Comparison of ENCODE assay signal across 9 mouse cellular contexts in genomic region chr19:57642980-57643379, GRCm38 (mm10). TPM values are rescaled to one million over a fixed set of nuclear protein-coding genes. Genes with fewer than 3 reads are reported as not detected.
A peak's percentile ranks its signal among the peaks of the same experiment; 100 is the strongest.
DNase-seq lines count a peak whose midpoint lies in the region; ATAC-seq and TF ChIP-seq lines count a peak whose summit lies in the region.
"Had no signal": no experiment of that assay in that cellular context is flagged by ENCODE, and none has a peak within 500 bp of the region (broad histone marks: within the 10 kb centered on the region; RNA-seq: fewer than 3 reads in every experiment).

No protein-coding gene starts in this region.

- peak; percentile 79 for DNase-seq in forebrain, embryonic 14.5 days (ENCODE audit: low spot score)
- no peak for DNase-seq in lung, adult 2 months
- DNase-seq in lung, postnatal 14 days = no peak
- peak; percentile 8 for DNase-seq in c-Kit-negative CD71-positive TER-119-positive erythroid progenitor cells, embryonic 14.5 days (ENCODE audit: low read depth, low spot score)
- DNase-seq in retina, postnatal 1 day = peak; percentile 72
- DNase-seq in cerebellum, postnatal 4 days (ENCODE audit: low spot score in 2 of 2) = no peak
- no peak for DNase-seq in frontal cortex, postnatal 14 days (ENCODE audit: low spot score in 2 of 2)

- no peaks in the 10 kb centered on the region for H3K27me3 ChIP-seq in forebrain, embryonic 14.5 days (replicated peaks; ENCODE audit: control insufficient read depth, insufficient read depth, low read length)
- no peaks in the 10 kb centered on the region for H3K27me3 ChIP-seq in forebrain, embryonic 15.5 days

- TF ChIP-seq POLR2A in lung, adult 2 months (IDR thresholded peaks at IDR 0.05; ENCODE audit: borderline replicate concordance, extremely low read depth, low read depth, low read length) = no peak

- peak; percentile 13; the same call in 1 of the 2 replicates for TF ChIP-seq CTCF in lung, adult 2 months (IDR thresholded peaks at IDR 0.05; ENCODE audit: insufficient read depth, low read length)

- H3K9me3 ChIP-seq in forebrain, embryonic 14.5 days (replicated peaks; ENCODE audit: control insufficient read depth, low read length) = no peaks in the 10 kb centered on the region
- H3K9me3 ChIP-seq in forebrain, embryonic 15.5 days = no peaks in the 10 kb centered on the region

- no peaks in the 10 kb centered on the region; the same call in 1 of the 2 replicates for H3K36me3 ChIP-seq in forebrain, embryonic 14.5 days (ENCODE audit: control insufficient read depth, insufficient read depth, low read length)
- 0 out of 2 replicates have a peak, but pooled peaks cover 2% of the 10 kb centered on the region for H3K36me3 ChIP-seq in forebrain, embryonic 15.5 days

- no peak overlapping the region for H3K4me3 ChIP-seq in forebrain, embryonic 14.5 days (ENCODE audit: low read depth, low read length)
- no peak overlapping the region for H3K4me3 ChIP-seq in forebrain, embryonic 15.5 days
- H3K4me3 ChIP-seq in lung, adult 2 months (replicated peaks; ENCODE audit: extremely low read depth, low read depth, low read length) = no peak overlapping the region
- H3K4me3 ChIP-seq: myocyte had no signal

- H3K9ac ChIP-seq in forebrain, embryonic 14.5 days (ENCODE audit: low read length) = no peak overlapping the region
- no peak overlapping the region for H3K9ac ChIP-seq in forebrain, embryonic 15.5 days (replicated peaks)

- WGBS in forebrain, embryonic 14.5 days = 71% methylated on average over 2 of the region's 2 CpGs
- WGBS in forebrain, embryonic 15.5 days = 56% methylated on average over 2 of the region's 2 CpGs
- WGBS in lung, adult 2 months = 43% methylated on average over 2 of the region's 2 CpGs

- no peak for ATAC-seq in forebrain, embryonic 14.5 days
- no peak for ATAC-seq in forebrain, embryonic 15.5 days (replicated peaks)

- H3K4me1 ChIP-seq in forebrain, embryonic 14.5 days (ENCODE audit: control insufficient read depth, insufficient read depth, low read length) = no peaks in the 10 kb centered on the region
- no peaks in the 10 kb centered on the region for H3K4me1 ChIP-seq in forebrain, embryonic 15.5 days
- no peaks in the 10 kb centered on the region for H3K4me1 ChIP-seq in lung, adult 2 months (ENCODE audit: control insufficient read depth, insufficient read depth, low read length)

- no peak overlapping the region for H3K27ac ChIP-seq in forebrain, embryonic 14.5 days (ENCODE audit: low read depth, low read length)
- no peak overlapping the region for H3K27ac ChIP-seq in forebrain, embryonic 15.5 days (replicated peaks)

- no peak overlapping the region for H3K4me2 ChIP-seq in forebrain, embryonic 14.5 days (ENCODE audit: low read length)
- H3K4me2 ChIP-seq in forebrain, embryonic 15.5 days (replicated peaks) = no peak overlapping the region

RNA-seq across cellular contexts. Expression of gene Atrnl1, which starts 32.1 kb away (rescaled TPM):
- polyA plus RNA-seq in forebrain, embryonic 14.5 days (2014; fragmentation: Nextera tagmentation; extraction: Ambion mirVana) = 6.9 TPM in 2 replicates
- polyA plus RNA-seq in forebrain, embryonic 15.5 days (2015; fragmentation: Nextera tagmentation; extraction: Ambion mirVana) = 8.0 and 8.9 TPM in 2 replicates
- polyA plus RNA-seq in lung, adult 2 months (2012; rRNA removed) = 14.4 and 18.6 TPM in 2 replicates

Comparison
In these comparisons a context has a peak if more than half of its experiments do, and no peak if none do; other contexts are left out.
1. DNase-seq: peak in forebrain, embryonic 14.5 days (single experiment), c-Kit-negative CD71-positive TER-119-positive erythroid progenitor cells, embryonic 14.5 days (single experiment) and retina, postnatal 1 day (single experiment); none in lung, adult 2 months (single experiment), lung, postnatal 14 days (single experiment), cerebellum, postnatal 4 days (0 of 2) and frontal cortex, postnatal 14 days (0 of 2).